8 mouse cellular contexts compared by ENCODE assay signal in the genomic region with DNA sequence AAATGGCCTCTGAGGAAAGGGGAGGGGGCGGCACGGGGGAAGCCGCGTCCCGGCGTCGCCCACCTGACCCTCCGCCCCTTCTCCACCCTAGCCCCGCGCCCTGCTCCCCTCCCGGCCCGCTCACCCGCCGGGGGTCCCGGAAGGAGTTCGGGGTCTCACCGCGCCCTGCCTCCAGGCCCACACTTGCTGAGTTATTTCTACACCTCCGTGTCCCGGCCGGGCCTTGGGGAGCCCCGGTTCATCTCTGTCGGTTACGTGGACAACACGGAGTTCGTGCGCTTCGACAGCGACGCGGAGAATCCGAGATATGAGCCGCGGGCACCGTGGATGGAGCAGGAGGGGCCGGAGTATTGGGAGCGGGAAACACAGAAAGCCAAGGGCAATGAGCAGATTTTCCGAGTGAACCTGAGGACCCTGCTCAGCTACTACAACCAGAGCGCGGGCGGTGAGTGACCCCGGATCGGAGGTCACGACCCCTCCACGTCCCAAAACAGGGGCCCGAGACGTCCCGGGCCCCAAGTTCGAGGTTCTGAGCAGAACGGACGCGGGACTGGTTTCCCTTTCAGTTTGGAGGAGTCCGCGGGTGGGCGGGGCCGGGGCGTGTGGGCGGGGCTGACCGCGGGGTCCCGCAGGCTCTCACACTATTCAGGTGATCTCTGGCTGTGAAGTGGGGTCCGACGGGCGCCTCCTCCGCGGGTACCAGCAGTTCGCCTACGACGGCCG. TPM values are rescaled to one million over a fixed set of nuclear protein-coding genes. Genes with fewer than 3 reads are reported as not detected.
DNase-seq lines count a peak whose midpoint lies in the region; ATAC-seq and TF ChIP-seq lines count a peak whose summit lies in the region.
"Had no signal": no experiment of that assay in that cellular context is flagged by ENCODE, and none has a peak within 500 bp of the region (broad histone marks: within the 10 kb centered on the region; RNA-seq: fewer than 3 reads in every experiment).

No protein-coding gene starts in this region.

- DNase-seq in G1E (ENCODE audit: low spot score): no peak
- DNase-seq in adrenal gland, postnatal 4 days (ENCODE audit: low spot score in 2 of 2): peak; percentile 15 to 19
- peak; percentile 16 for DNase-seq in gastrocnemius, adult 18-20 months (ENCODE audit: low spot score)
- DNase-seq in natural killer cell, adult 2 months (ENCODE audit: low spot score in 2 of 2): peak; percentile 49 to 54
- DNase-seq in thymus, postnatal 0 days (ENCODE audit: low spot score): peak; percentile 54

- H3K4me2 ChIP-seq in liver, embryonic 15.5 days: peak overlapping the region; percentile 76

- peak overlapping the region; percentile 42; the same call in 1 of the 2 replicates for H3K4me3 ChIP-seq in G1E (ENCODE audit: low read depth, low read length)
- peak overlapping the region; percentile 63 for H3K4me3 ChIP-seq in liver, embryonic 15.5 days (replicated peaks)

- H3K9me3 ChIP-seq in G1E (replicated peaks): peaks cover 6% of the 10 kb centered on the region; the same call in 1 of the 2 replicates
- H3K9me3 ChIP-seq in liver, embryonic 15.5 days (replicated peaks): no peaks in the 10 kb centered on the region

- ATAC-seq in G1E (ENCODE audit: extremely low read depth, insufficient number of reproducible peaks, low FRiP score, poor library complexity, severe bottlenecking): no peak
- peak; percentile 12 for ATAC-seq in inflammation-experienced regulatory T-cells, adult 6 months
- ATAC-seq in liver, embryonic 15.5 days (ENCODE audit: insufficient read depth): peak; percentile 34; the same call in 1 of the 2 replicates

- TF ChIP-seq CTCF in G1E (IDR thresholded peaks at IDR 0.05; ENCODE audit: low read depth, low read length): no peak

- H3K9ac ChIP-seq in liver, embryonic 15.5 days: peak overlapping the region; percentile 40

- no peaks in the 10 kb centered on the region for H3K36me3 ChIP-seq in G1E (replicated peaks)
- H3K36me3 ChIP-seq in liver, embryonic 15.5 days (replicated peaks): no peaks in the 10 kb centered on the region

- 0 out of 2 replicates have a peak, but pooled peaks cover 7% of the 10 kb centered on the region for H3K4me1 ChIP-seq in G1E (ENCODE audit: insufficient read depth, low read depth, low read length)
- peaks cover 5% of the 10 kb centered on the region; the same call in 1 of the 2 replicates for H3K4me1 ChIP-seq in liver, embryonic 15.5 days (replicated peaks)

- WGBS in liver, embryonic 15.5 days (ENCODE audit: insufficient replicate concordance): 1% methylated on average over 70 of the region's 70 CpGs

- 0 out of 2 replicates have a peak overlapping the region, but pooled peaks have one; percentile 33 for H3K27ac ChIP-seq in liver, embryonic 15.5 days (replicated peaks)

- H3K27me3 ChIP-seq in G1E (ENCODE audit: insufficient read depth, low read length): peaks cover 3% of the 10 kb centered on the region; the same call in 1 of the 2 replicates
- peaks cover 26% of the 10 kb centered on the region for H3K27me3 ChIP-seq in liver, embryonic 15.5 days

RNA-seq across cellular contexts. Expression of a gene that starts 0.5 kb away (rescaled TPM):
- not detected in 2 replicates for total RNA-seq in G1E (2014; fragmentation: Nextera tagmentation)
- 0.05 and 0.17 TPM in 2 replicates for total RNA-seq in G1E (2017)
- 0.04 TPM in 1 of 2 replicates, not detected in the other for polyA plus RNA-seq in G1E (2012)
- 10 to 100 TPM; 26.0 to 26.5 TPM for total RNA-seq in adrenal gland, postnatal 4 days (2021)
- total RNA-seq in gastrocnemius, adult 18-20 months (2021): 1 to 10 TPM; 3.5 to 6.6 TPM
- polyA plus RNA-seq in inflammation-experienced regulatory T-cells, adult 6 months (2017; shearing (Covaris generic)): 10 to 100 TPM; 11.4 to 17.3 (median 16.4) TPM
- 2.2 and 2.7 TPM in 2 replicates for polyA plus RNA-seq in liver, embryonic 15.5 days (2015; fragmentation: Nextera tagmentation; extraction: Ambion mirVana)
- polyA plus RNA-seq in thymus, postnatal 0 days (2015; fragmentation: Nextera tagmentation; extraction: Ambion mirVana): 15.1 and 18.4 TPM in 2 replicates

RNA-seq across cellular contexts. Expression of a gene that starts 37.8 kb away (rescaled TPM):
- total RNA-seq in G1E (2014; fragmentation: Nextera tagmentation) (not detected in 2 replicates), G1E (2017) (not detected in 2 replicates)
- not detected in 2 replicates for polyA plus RNA-seq in G1E (2012)
- 1 to 10 TPM; 1.0 to 1.3 TPM for total RNA-seq in adrenal gland, postnatal 4 days (2021)
- under 1 TPM; 0.18 to 0.71 TPM for total RNA-seq in gastrocnemius, adult 18-20 months (2021)
- polyA plus RNA-seq in inflammation-experienced regulatory T-cells, adult 6 months (2017; shearing (Covaris generic)): 10 to 100 TPM in 2 of 3 experiments, 1 to 10 TPM in 1; 4.6 to 25.2 (median 21.9) TPM
- 0.94 and 1.4 TPM in 2 replicates for polyA plus RNA-seq in liver, embryonic 15.5 days (2015; fragmentation: Nextera tagmentation; extraction: Ambion mirVana)
- 68.4 and 69.8 TPM in 2 replicates for polyA plus RNA-seq in thymus, postnatal 0 days (2015; fragmentation: Nextera tagmentation; extraction: Ambion mirVana)

RNA-seq across cellular contexts. Expression of a gene that starts 44.8 kb away (rescaled TPM):
- total RNA-seq in G1E (2014; fragmentation: Nextera tagmentation) (not detected in 2 replicates), G1E (2017) (0.12 and 0.33 TPM in 2 replicates)
- 0.07 TPM in 1 of 2 replicates, not detected in the other for polyA plus RNA-seq in G1E (2012)
- total RNA-seq in adrenal gland, postnatal 4 days (2021): 1 to 10 TPM; 1.9 to 2.3 TPM
- 1 to 10 TPM in 1 of 2 experiments, under 1 TPM in 1; 0.94 to 1.2 TPM for total RNA-seq in gastrocnemius, adult 18-20 months (2021)
- polyA plus RNA-seq in inflammation-experienced regulatory T-cells, adult 6 months (2017; shearing (Covaris generic)): 100 to 1,000 TPM; 356 to 772 (median 602) TPM
- polyA plus RNA-seq in liver, embryonic 15.5 days (2015; fragmentation: Nextera tagmentation; extraction: Ambion mirVana): 9.5 and 11.9 TPM in 2 replicates
- polyA plus RNA-seq in thymus, postnatal 0 days (2015; fragmentation: Nextera tagmentation; extraction: Ambion mirVana): 22.7 and 22.9 TPM in 2 replicates
- total RNA-seq: layer of hippocampus, postnatal 25 days had no signal

RNA-seq across cellular contexts. Expression of a gene that starts 59.1 kb away (rescaled TPM):
- total RNA-seq in G1E (2014; fragmentation: Nextera tagmentation) (not detected in 2 replicates), G1E (2017) (0.23 and 0.38 TPM in 2 replicates)
- 0.05 TPM in 1 of 2 replicates, not detected in the other for polyA plus RNA-seq in G1E (2012)
- 1 to 10 TPM; 1.7 to 3.0 TPM for total RNA-seq in adrenal gland, postnatal 4 days (2021)
- 1 to 10 TPM in 1 of 2 experiments, under 1 TPM in 1; 0.82 to 1.8 TPM for total RNA-seq in gastrocnemius, adult 18-20 months (2021)
- 1,000 to 10,000 TPM in 2 of 3 experiments, 100 to 1,000 TPM in 1; 921 to 1,440 (median 1,337) TPM for polyA plus RNA-seq in inflammation-experienced regulatory T-cells, adult 6 months (2017; shearing (Covaris generic))
- polyA plus RNA-seq in liver, embryonic 15.5 days (2015; fragmentation: Nextera tagmentation; extraction: Ambion mirVana): 18.4 and 18.7 TPM in 2 replicates
- 37.3 and 38.8 TPM in 2 replicates for polyA plus RNA-seq in thymus, postnatal 0 days (2015; fragmentation: Nextera tagmentation; extraction: Ambion mirVana)

RNA-seq across cellular contexts. Expression of a gene that starts 59.7 kb away (rescaled TPM):
- total RNA-seq in G1E (2014; fragmentation: Nextera tagmentation) (not detected in 2 replicates), G1E (2017) (0.16 TPM in 1 of 2 replicates, not detected in the other)
- not detected in 2 replicates for polyA plus RNA-seq in G1E (2012)
- 1 to 10 TPM; 1.2 to 1.6 TPM for total RNA-seq in adrenal gland, postnatal 4 days (2021)
- under 1 TPM; 0.19 to 0.27 TPM for total RNA-seq in gastrocnemius, adult 18-20 months (2021)
- under 1 TPM in 2 of 3 experiments, not detected in 1; 0.23 to 0.24 TPM for polyA plus RNA-seq in inflammation-experienced regulatory T-cells, adult 6 months (2017; shearing (Covaris generic))
- polyA plus RNA-seq in liver, embryonic 15.5 days (2015; fragmentation: Nextera tagmentation; extraction: Ambion mirVana): 0.58 and 0.70 TPM in 2 replicates
- 1.4 and 1.9 TPM in 2 replicates for polyA plus RNA-seq in thymus, postnatal 0 days (2015; fragmentation: Nextera tagmentation; extraction: Ambion mirVana)

Comparison
In these comparisons a context has a peak if more than half of its experiments do, and no peak if none do; other contexts are left out.
1. RNA of a gene that starts 44.8 kb away (polyA plus RNA-seq): 356 to 772 TPM in inflammation-experienced regulatory T-cells, adult 6 months; 22.7 to 22.9 TPM in thymus, postnatal 0 days, 9.5 to 11.9 TPM in liver, embryonic 15.5 days and 0.07 TPM in G1E; every median in the first group is over 10 times any median in the second.